Mouse (Mus musculus): ENCODE measurements at regions not wholly inside any gene's neighbourhood (a gene's known extent, or its start where the extent isn't known, plus 50 kb on each side); places are given as distances from the start of the nearest gene placed in this dataset.

- no peak for DNase-seq (ENCODE audit: extremely low spot score, low spot score)
These were observed 94.8 kb upstream of the Rap1b start for GRCm38 (mm10) chr10:117940441-117941265.

- no peak for DNase-seq (ENCODE audit: extremely low spot score, low spot score)
These were observed 95.4 kb upstream of the Rap1b start for GRCm38 (mm10) chr10:117941266-117941651.

- DNase-seq (ENCODE audit: extremely low spot score, low spot score), result no peak
These were observed 98.0 kb upstream of the Rap1b start for GRCm38 (mm10) chr10:117943702-117944307.

- DNase-seq (ENCODE audit: extremely low spot score, low spot score), result no peak
These were observed 101.4 kb upstream of the Rap1b start for GRCm38 (mm10) chr10:117947191-117947590.

- DNase-seq (ENCODE audit: extremely low spot score, low spot score), result no peak
These were observed 102.1 kb upstream of the Rap1b start for GRCm38 (mm10) chr10:117947911-117948310.

- DNase-seq (ENCODE audit: extremely low spot score, low spot score), result no peak
These were observed 106.5 kb upstream of the Rap1b start for GRCm38 (mm10) chr10:117952116-117953025.

- no peak for DNase-seq (ENCODE audit: extremely low spot score, low spot score)
These were observed 107.3 kb upstream of the Rap1b start for GRCm38 (mm10) chr10:117953026-117953711.

GRCm38 (mm10) chr10:117956174-117956950 is 110.5 kb upstream of the Rap1b start:
- DNase-seq (ENCODE audit: extremely low spot score, low spot score), result no peak

- no peak for DNase-seq (ENCODE audit: extremely low spot score, low spot score)
These were observed 128.9 kb upstream of the Rap1b start for GRCm38 (mm10) chr10:117974706-117975105.

GRCm38 (mm10) chr10:117975467-117975866 is 129.6 kb upstream of the Rap1b start:
- DNase-seq (ENCODE audit: extremely low spot score, low spot score), result no peak

- no peak for DNase-seq (ENCODE audit: extremely low spot score, low spot score)
These were observed 133.3 kb upstream of the Rap1b start for GRCm38 (mm10) chr10:117979091-117979490.

GRCm38 (mm10) chr10:117982611-117983210 is 136.9 kb upstream of the Rap1b start:
- no peak for DNase-seq (ENCODE audit: extremely low spot score, low spot score)

- no peak for DNase-seq (ENCODE audit: extremely low spot score, low spot score)
These were observed 137.4 kb upstream of the Rap1b start for GRCm38 (mm10) chr10:117983271-117983670.

GRCm38 (mm10) chr10:117984784-117985602 is 139.2 kb upstream of the Rap1b start:
- no peak for DNase-seq (ENCODE audit: extremely low spot score, low spot score)

GRCm38 (mm10) chr10:117987620-117988019 is 141.8 kb upstream of the Rap1b start:
- no peak for DNase-seq (ENCODE audit: extremely low spot score, low spot score)

GRCm38 (mm10) chr10:117988076-117988475 is 142.2 kb upstream of the Rap1b start:
- no peak for DNase-seq (ENCODE audit: extremely low spot score, low spot score)

- no peak for DNase-seq (ENCODE audit: extremely low spot score, low spot score)
These were observed 145.3 kb upstream of the Rap1b start for GRCm38 (mm10) chr10:117991176-117991575.

- DNase-seq (ENCODE audit: extremely low spot score, low spot score), result no peak
These were observed 146.5 kb upstream of the Rap1b start for GRCm38 (mm10) chr10:117992317-117992716.

GRCm38 (mm10) chr10:117993809-117994208 is 147.8 kb upstream of the Mdm1 start:
- no peak for DNase-seq (ENCODE audit: extremely low spot score, low spot score)

All from neural tube, embryonic 10.5 days (tissue).